Mouse (Mus musculus) hindbrain, embryonic 11.5 days (tissue): ENCODE results near the gene Usp35. TPM values are rescaled to one million over a fixed set of nuclear protein-coding genes. Genes with fewer than 3 reads are reported as not detected.

Source experiments
- ATAC-seq: fragments of 200-750 bp; cut with Nextera tagmentation; 2 replicates; pipeline ENCODE4 v1.8.0; 2017; ENCODE audit warnings: mild to moderate bottlenecking, moderate TSS enrichment, moderate library complexity; ENCODE audit not compliant: low FRiP score
- DNase-seq: peaks from one replicate; pipeline ENCODE4 v3.0.0-alpha.2; 2015; ENCODE audit warnings: low spot score
- H3K27ac ChIP-seq: fragments of 300-500 bp; sonication (generic); 2 replicates; pipeline ENCODE4 v1.5.1; 2014; ENCODE audit warnings: mild to moderate bottlenecking, low read depth, low read length
- H3K27me3 ChIP-seq: fragments of 300-500 bp; sonication (generic); 2 replicates; pipeline ENCODE4 v1.6.1; 2014; ENCODE audit warnings: mild to moderate bottlenecking, low read length, moderate library complexity, mixed read lengths; ENCODE audit not compliant: control insufficient read depth, insufficient read depth
- H3K36me3 ChIP-seq: fragments of 300-500 bp; sonication (generic); 2 replicates; pipeline ENCODE4 v1.6.1; 2014; ENCODE audit warnings: mild to moderate bottlenecking, low read length, moderate library complexity, mixed read lengths; ENCODE audit not compliant: control insufficient read depth, insufficient read depth
- H3K4me1 ChIP-seq: fragments of 300-500 bp; sonication (generic); replicated peaks from 2 replicates; pipeline ENCODE4 v1.6.1; 2014; ENCODE audit warnings: low read length, mixed read lengths; ENCODE audit not compliant: control insufficient read depth, insufficient read depth
- H3K4me2 ChIP-seq: fragments of 300-500 bp; sonication (generic); replicated peaks from 2 replicates; pipeline ENCODE4 v1.6.1; 2014; ENCODE audit warnings: mild to moderate bottlenecking, low read depth, low read length
- H3K4me3 ChIP-seq: fragments of 300-500 bp; sonication (generic); 2 replicates; pipeline ENCODE4 v1.5.1; 2014; ENCODE audit warnings: low read depth, low read length
- H3K9ac ChIP-seq: fragments of 300-500 bp; sonication (generic); 2 replicates; pipeline ENCODE4 v1.6.1; 2014; ENCODE audit warnings: low read depth, low read length
- H3K9me3 ChIP-seq: fragments of 300-500 bp; sonication (generic); 2 replicates; pipeline ENCODE4 v1.6.1; 2016; ENCODE audit warnings: low read length; ENCODE audit not compliant: control insufficient read depth
- whole genome bisulfite sequencing: fragments of 180-500 bp; shearing (Covaris S2); extraction: QIAGEN DNeasy Blood & Tissue Kit; methylation state at CpG from one replicate; pipeline ENCODE4 v1.1.7; 2014; 5-methylcytosine and 5-hydroxymethylcytosine counted together
- polyA plus RNA-seq: library from polyadenylated mRNA; unstranded; fragments of >200 nt; fragmentation: Nextera tagmentation; extraction: Ambion mirVana; gene quantifications from 2 replicates; pipeline ENCODE4 v1.2.1, GENCODE M21; 2014

Gene Usp35
- polyA plus RNA-seq, 1 experiment from 2014 or later, result 2.9 TPM

GRCm38 (mm10) chr7:97340907-97341849 lies 9.4 kb upstream of the Usp35 start:
- H3K9me3 ChIP-seq, result no peaks in the 10 kb centered on the region
- no peaks in the 10 kb centered on the region for H3K27me3 ChIP-seq
- H3K36me3 ChIP-seq, result no peaks in the 10 kb centered on the region
- ATAC-seq (no peak), DNase-seq (no peak)
- no peak overlapping the region for H3K4me3 ChIP-seq
- no peak overlapping the region for H3K9ac ChIP-seq
- H3K27ac ChIP-seq, result no peak overlapping the region
- no peaks in the 10 kb centered on the region for H3K4me1 ChIP-seq
- no peak overlapping the region for H3K4me2 ChIP-seq
- WGBS, result 71% methylated on average over 18 of the region's 18 CpGs

- no peak overlapping the region for H3K9ac ChIP-seq
- DNase-seq (no peak), ATAC-seq (no peak)
- WGBS, result 93% methylated on average over 7 of the region's 7 CpGs
- H3K4me2 ChIP-seq, result no peak overlapping the region
- H3K4me3 ChIP-seq, result no peak overlapping the region
- H3K36me3 ChIP-seq, result no peaks in the 10 kb centered on the region
- H3K27ac ChIP-seq, result no peak overlapping the region
- no peaks in the 10 kb centered on the region for H3K4me1 ChIP-seq
- H3K9me3 ChIP-seq, result no peaks in the 10 kb centered on the region
- no peaks in the 10 kb centered on the region for H3K27me3 ChIP-seq
Observed at GRCm38 (mm10) chr7:97339623-97340022, 7.8 kb upstream of the Usp35 start.

- Histone ChIP-seq H3K27me3 (no peaks in the 10 kb centered on the region), H3K9ac (no peak overlapping the region), H3K4me1 (no peaks in the 10 kb centered on the region), H3K27ac (no peak overlapping the region), H3K4me3 (no peak overlapping the region), H3K9me3 (no peaks in the 10 kb centered on the region), H3K36me3 (no peaks in the 10 kb centered on the region), H3K4me2 (no peak overlapping the region)
- 91% methylated on average over 4 of the region's 4 CpGs for WGBS
- no peak for DNase-seq
- ATAC-seq, result no peak
Observed at GRCm38 (mm10) chr7:97338593-97338992, 6.8 kb upstream of the Usp35 start.

DNA sequence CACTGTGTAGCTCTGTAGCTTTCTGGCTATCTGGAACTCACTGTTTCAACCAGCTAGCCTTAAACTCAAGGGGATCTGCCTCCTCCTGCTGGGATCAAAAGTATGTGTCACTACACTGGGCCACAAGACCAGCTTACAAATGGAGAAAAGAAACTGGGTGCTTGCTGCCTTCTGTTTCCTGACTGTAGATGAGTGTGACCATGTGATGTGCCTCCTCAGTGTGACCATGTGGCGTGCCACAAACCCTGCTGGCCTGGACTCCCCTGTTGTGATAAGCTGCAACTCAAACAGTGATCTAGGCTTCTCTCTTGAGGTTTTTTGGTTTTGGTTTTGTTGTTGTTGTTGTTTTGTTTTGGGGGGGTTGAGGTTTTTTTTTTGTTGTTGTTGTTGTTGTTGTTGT lies 4.9 kb upstream of the Usp35 start:
- Histone ChIP-seq H3K4me3 (no peak overlapping the region), H3K36me3 (no peaks in the 10 kb centered on the region), H3K27me3 (no peaks in the 10 kb centered on the region), H3K27ac (no peak overlapping the region), H3K9me3 (no peaks in the 10 kb centered on the region), H3K9ac (no peak overlapping the region), H3K4me2 (no peak overlapping the region), H3K4me1 (no peaks in the 10 kb centered on the region)
- ATAC-seq (no peak), DNase-seq (no peak)
- WGBS, result 85% methylated on average over 1 of the region's 1 CpGs

DNA sequence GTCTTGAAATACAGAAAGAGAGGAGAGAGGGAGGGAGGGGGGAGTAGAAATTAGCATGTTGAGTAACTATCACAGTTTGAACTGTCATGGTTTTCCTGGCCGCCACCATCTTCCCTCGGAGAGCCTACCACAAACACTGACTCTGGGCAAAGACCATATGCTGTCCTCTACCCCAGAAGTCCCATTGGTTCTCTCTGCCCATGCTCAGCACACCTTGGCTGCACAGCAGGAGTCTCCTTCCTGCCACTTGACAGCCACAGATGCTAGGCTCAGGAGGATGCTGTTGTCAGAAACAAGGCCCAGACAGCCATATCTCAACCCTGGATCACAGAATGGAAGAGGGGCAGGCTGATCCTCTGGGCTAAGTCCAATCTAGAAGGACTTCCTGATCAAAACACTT lies 2.6 kb upstream of the Usp35 start:
- DNase-seq, result no peak
- no peaks in the 10 kb centered on the region for H3K4me1 ChIP-seq
- ATAC-seq, result no peak
- no peak overlapping the region for H3K4me3 ChIP-seq
- no peaks in the 10 kb centered on the region for H3K27me3 ChIP-seq
- no peak overlapping the region for H3K9ac ChIP-seq
- no peaks in the 10 kb centered on the region for H3K36me3 ChIP-seq
- H3K9me3 ChIP-seq, result no peaks in the 10 kb centered on the region
- H3K27ac ChIP-seq, result no peak overlapping the region
- 85% methylated on average over 2 of the region's 2 CpGs for WGBS
- H3K4me2 ChIP-seq, result no peak overlapping the region

DNA sequence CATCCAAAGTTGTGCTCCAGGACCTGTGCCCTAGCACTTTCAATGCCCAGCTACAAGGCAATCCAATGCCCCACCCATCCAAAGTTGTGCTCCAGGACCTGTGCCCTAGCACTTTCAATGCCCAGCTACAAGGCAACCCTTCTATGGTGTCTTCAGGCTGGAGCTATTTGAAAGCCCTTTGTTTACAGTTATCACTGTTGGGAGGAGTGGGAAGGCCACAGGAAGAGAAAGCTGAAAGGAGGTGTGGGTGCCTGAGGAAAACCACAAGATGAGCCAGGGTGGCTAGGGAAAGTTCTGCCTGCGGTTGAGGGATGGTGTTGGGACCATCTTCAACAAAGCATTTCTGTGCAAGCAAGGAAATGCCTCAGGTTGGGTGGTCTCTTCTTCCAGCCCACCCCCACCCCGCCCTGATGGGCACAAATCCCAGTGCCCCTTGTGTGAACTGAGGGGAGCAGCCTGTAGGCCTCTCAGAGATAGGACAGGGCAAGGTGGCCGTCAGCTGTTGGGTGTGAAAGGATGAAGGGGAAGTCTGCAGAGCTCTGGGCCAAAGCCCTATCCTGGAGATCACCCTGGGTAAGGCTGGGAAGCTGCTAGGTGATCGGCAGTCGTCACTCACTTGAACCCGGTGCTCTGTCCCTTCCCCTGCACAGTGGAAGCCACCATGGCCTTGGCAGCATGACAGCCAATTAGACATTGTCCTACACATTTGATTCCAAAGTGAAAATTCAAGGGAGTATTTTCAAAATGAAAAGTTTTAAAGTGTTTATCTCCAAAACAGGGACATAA lies 1.5 kb upstream of the Usp35 start:
- no peaks in the 10 kb centered on the region for H3K27me3 ChIP-seq
- no peak overlapping the region for H3K4me3 ChIP-seq
- no peak for ATAC-seq
- DNase-seq, result no peak
- no peaks in the 10 kb centered on the region for H3K4me1 ChIP-seq
- no peaks in the 10 kb centered on the region for H3K36me3 ChIP-seq
- peak overlapping the region; percentile 71; the same call in 1 of the 2 replicates for H3K4me2 ChIP-seq
- no peaks in the 10 kb centered on the region for H3K9me3 ChIP-seq
- peak overlapping the region; percentile 75; the same call in 1 of the 2 replicates for H3K9ac ChIP-seq
- 85% methylated on average over 6 of the region's 6 CpGs for WGBS
- no peak overlapping the region for H3K27ac ChIP-seq

DNA sequence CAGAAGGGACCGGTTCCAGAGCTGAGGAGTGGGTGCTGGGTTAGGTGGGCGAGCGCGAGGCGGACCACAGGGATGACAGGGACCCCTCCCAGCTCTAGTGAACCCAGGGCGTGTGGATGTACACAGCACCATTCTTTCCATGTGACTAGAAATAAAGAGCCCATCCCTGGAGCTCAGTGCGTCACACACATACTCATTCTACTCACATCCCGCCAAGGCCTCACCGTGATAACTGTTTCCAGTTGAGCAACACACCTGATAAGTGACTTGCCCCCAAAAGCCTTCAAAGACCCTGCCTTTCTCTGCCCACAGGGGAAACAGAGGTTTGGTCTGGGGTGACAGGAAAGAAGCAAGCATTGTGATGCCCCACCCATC lies 834 bp upstream of the Usp35 start:
- no peak for ATAC-seq

DNA sequence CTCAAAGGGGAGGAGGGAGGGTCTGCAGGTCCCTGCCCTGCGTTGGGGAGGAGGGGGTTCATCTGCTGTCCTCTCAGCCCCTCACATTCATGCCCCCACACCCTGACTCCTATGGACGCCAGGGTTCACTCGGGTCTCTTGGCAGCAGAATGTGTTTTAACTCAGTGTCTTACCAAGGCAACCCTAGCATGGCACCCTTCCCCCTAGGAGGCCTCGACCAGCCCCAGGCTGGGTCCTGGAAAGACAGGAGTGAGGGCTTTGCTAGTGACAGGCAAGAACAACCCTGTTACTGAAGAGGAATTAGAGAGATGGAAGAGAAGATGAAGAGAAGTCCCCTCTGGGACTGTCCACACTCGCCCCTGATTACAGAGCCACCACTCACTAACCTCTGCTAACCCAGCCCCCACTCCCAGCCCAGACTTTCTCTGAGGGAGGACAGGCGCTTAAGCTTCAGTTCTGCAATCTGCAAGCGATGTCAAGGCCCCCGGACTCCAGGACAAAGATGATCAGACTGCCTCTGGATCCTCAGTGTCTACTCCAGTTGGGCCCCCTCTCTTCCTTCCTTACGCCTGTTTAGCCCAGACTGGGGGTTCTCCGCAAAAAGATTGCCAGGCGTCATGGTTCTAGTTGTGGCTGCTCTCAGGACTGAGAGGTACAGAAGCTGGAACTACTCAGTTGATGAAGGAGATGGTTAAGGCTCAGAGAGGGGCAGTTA lies 732 bp downstream of the Usp35 start:
- H3K4me2 ChIP-seq, result peak overlapping the region; percentile 71
- WGBS, result 69% methylated on average over 11 of the region's 11 CpGs
- no peaks in the 10 kb centered on the region for H3K9me3 ChIP-seq
- H3K27me3 ChIP-seq, result peaks cover 6% of the 10 kb centered on the region
- DNase-seq, result no peak
- H3K4me3 ChIP-seq, result peak overlapping the region; percentile 81
- no peaks in the 10 kb centered on the region for H3K36me3 ChIP-seq
- peak overlapping the region; percentile 64 for H3K9ac ChIP-seq
- no peaks in the 10 kb centered on the region for H3K4me1 ChIP-seq
- H3K27ac ChIP-seq, result no peak overlapping the region
- ATAC-seq, result no peak

More for the DNA sequence above, 834 bp upstream of the Usp35 start:
- Histone ChIP-seq H3K36me3 (no peaks in the 10 kb centered on the region), H3K9me3 (no peaks in the 10 kb centered on the region), H3K4me1 (no peaks in the 10 kb centered on the region), H3K27me3 (no peaks in the 10 kb centered on the region), H3K27ac (no peak overlapping the region), H3K9ac (peak overlapping the region; percentile 75), H3K4me2 (peak overlapping the region; percentile 71), H3K4me3 (peak overlapping the region; percentile 81)
- no peak for DNase-seq
- 10% methylated on average over 9 of the region's 9 CpGs for WGBS
